In genomic region chr5:111975686-111976085, GRCm38 (mm10) we compare ENCODE assay signal across 26 mouse cellular contexts.
DNase-seq lines count a peak whose midpoint lies in the region; ATAC-seq and TF ChIP-seq lines count a peak whose summit lies in the region.
"Had no signal": no experiment of that assay in that cellular context is flagged by ENCODE, and none has a peak within 500 bp of the region (broad histone marks: within the 10 kb centered on the region; RNA-seq: fewer than 3 reads in every experiment).

No protein-coding gene starts in this region.

- 0 out of 2 replicates have a peak overlapping the region, but pooled peaks have one; percentile 58 for H3K27ac ChIP-seq in hindbrain, embryonic 13.5 days
- H3K27ac ChIP-seq in hindbrain, embryonic 10.5 days = no peak overlapping the region
- H3K27ac ChIP-seq: heart, embryonic 13.5 days; left cerebral cortex, adult 2 months; liver, embryonic 13.5 days; midbrain, embryonic 13.5 days had no signal

- H3K9me3 ChIP-seq in hindbrain, embryonic 13.5 days = peaks cover 7% of the 10 kb centered on the region; the same call in 1 of the 2 replicates
- peaks cover 9% of the 10 kb centered on the region for H3K9me3 ChIP-seq in hindbrain, embryonic 10.5 days
- H3K9me3 ChIP-seq: midbrain, embryonic 13.5 days had no signal

- H3K4me3 ChIP-seq in hindbrain, embryonic 13.5 days = no peak overlapping the region
- no peak overlapping the region for H3K4me3 ChIP-seq in hindbrain, embryonic 10.5 days
- H3K4me3 ChIP-seq: heart, embryonic 13.5 days; left cerebral cortex, adult 2 months; liver, embryonic 13.5 days; midbrain, embryonic 13.5 days had no signal

- no peak for TF ChIP-seq POLR2A in brain, embryonic 14.5 days (IDR thresholded peaks at IDR 0.05; ENCODE audit: borderline replicate concordance, extremely low read depth, insufficient read depth, insufficient read length, poor library complexity, severe bottlenecking)

- ATAC-seq in hindbrain, embryonic 13.5 days (ENCODE audit: low FRiP score) = no peak
- ATAC-seq: CD4-positive, CD25-positive, alpha-beta regulatory T cell, adult 4 months; midbrain, embryonic 13.5 days had no signal

- H3K27me3 ChIP-seq in hindbrain, embryonic 13.5 days = 0 out of 2 replicates have a peak, but pooled peaks cover 3% of the 10 kb centered on the region
- H3K27me3 ChIP-seq in hindbrain, embryonic 10.5 days (ENCODE audit: insufficient read depth, poor library complexity, severe bottlenecking) = no peaks in the 10 kb centered on the region
- H3K27me3 ChIP-seq: liver, embryonic 13.5 days; midbrain, embryonic 13.5 days had no signal

- WGBS in hindbrain, embryonic 13.5 days = 35% methylated on average over 7 of the region's 7 CpGs
- WGBS in hindbrain, embryonic 10.5 days = 50% methylated on average over 7 of the region's 7 CpGs

- H3K4me2 ChIP-seq in hindbrain, embryonic 13.5 days = no peak overlapping the region
- H3K4me2 ChIP-seq: heart, embryonic 13.5 days; liver, embryonic 13.5 days; midbrain, embryonic 13.5 days had no signal

- no peak overlapping the region for H3K9ac ChIP-seq in hindbrain, embryonic 13.5 days
- H3K9ac ChIP-seq: heart, embryonic 13.5 days; liver, embryonic 13.5 days; midbrain, embryonic 13.5 days had no signal

- TF ChIP-seq CTCF in brain, embryonic 14.5 days (IDR thresholded peaks at IDR 0.05; ENCODE audit: borderline replicate concordance, extremely low read depth, insufficient read depth, insufficient read length) = no peak

- peaks cover 8% of the 10 kb centered on the region; the same call in 1 of the 2 replicates for H3K4me1 ChIP-seq in hindbrain, embryonic 13.5 days (replicated peaks)
- H3K4me1 ChIP-seq in hindbrain, embryonic 10.5 days (replicated peaks) = peaks cover 3% of the 10 kb centered on the region; the same call in 1 of the 2 replicates
- H3K4me1 ChIP-seq: heart, embryonic 13.5 days; liver, embryonic 13.5 days had no signal

- no peaks in the 10 kb centered on the region for H3K36me3 ChIP-seq in hindbrain, embryonic 13.5 days
- H3K36me3 ChIP-seq in hindbrain, embryonic 10.5 days = no peaks in the 10 kb centered on the region
- H3K36me3 ChIP-seq: heart, embryonic 13.5 days; liver, embryonic 13.5 days; midbrain, embryonic 13.5 days had no signal

- DNase-seq in embryo, embryonic 10.5 days (ENCODE audit: low spot score) = peak; percentile 23
- DNase-seq in embryo, embryonic 11 days = no peak
- DNase-seq in hindbrain, embryonic 10.5 days (ENCODE audit: low spot score) = no peak
- peak; percentile 74 for DNase-seq in brain, embryonic 14.5 days (ENCODE audit: low read depth)
- peak; percentile 46 for DNase-seq in retina, embryonic 14.5 days (ENCODE audit: low spot score)
- no peak for DNase-seq in right cerebral cortex, postnatal 4 days
- DNase-seq in lung, postnatal 25 days (ENCODE audit: low spot score) = no peak
- DNase-seq: adrenal gland, postnatal 36 days; cerebellum, adult 11-12 months; cerebellum, postnatal 10 days; gastrocnemius, postnatal 14 days; heart, adult 18-20 months; heart, postnatal 14 days; kidney, adult 18-20 months; kidney, postnatal 4 days; layer of hippocampus, adult 9-11 months; liver, embryonic 13.5 days; lung, adult 2 months; lung, postnatal 14 days; right cerebral cortex, postnatal 14 days; thymus, postnatal 14 days had no signal

Comparison
In these comparisons a context has a peak if more than half of its experiments do, and no peak if none do; other contexts are left out.
1. DNase-seq: peak in embryo, embryonic 10.5 days (single experiment), brain, embryonic 14.5 days (single experiment) and retina, embryonic 14.5 days (single experiment); none in embryo, embryonic 11 days (single experiment), hindbrain, embryonic 10.5 days (single experiment), right cerebral cortex, postnatal 4 days (single experiment) and lung, postnatal 25 days (single experiment).